Mouse (Mus musculus) limb, embryonic 14.5 days (tissue): ENCODE results near the gene Sstr3. TPM values are rescaled to one million over a fixed set of nuclear protein-coding genes. Genes with fewer than 3 reads are reported as not detected.

Source experiments
- ATAC-seq: fragments of 200-750 bp; cut with Nextera tagmentation; 2 replicates; pipeline ENCODE4 v1.8.0; 2017; ENCODE audit warnings: low read depth, moderate number of reproducible peaks, moderate TSS enrichment; ENCODE audit not compliant: low FRiP score
- DNase-seq: peaks from one replicate; pipeline ENCODE4 v3.0.0-alpha.2; 2015; ENCODE audit warnings: low spot score
- H3K27ac ChIP-seq: fragments of 300-500 bp; sonication (generic); replicated peaks from 2 replicates; pipeline ENCODE4 v1.5.1; 2014; ENCODE audit warnings: low read depth, mild to moderate bottlenecking, low read length, moderate library complexity, mixed read lengths
- H3K27me3 ChIP-seq: fragments of 300-500 bp; sonication (generic); 2 replicates; pipeline ENCODE4 v1.6.1; 2014; ENCODE audit warnings: low read length, mixed read lengths; ENCODE audit not compliant: control insufficient read depth, insufficient read depth
- H3K36me3 ChIP-seq: fragments of 300-500 bp; sonication (generic); 2 replicates; pipeline ENCODE4 v1.6.1; 2014; ENCODE audit warnings: mild to moderate bottlenecking, low read length, moderate library complexity, mixed read lengths; ENCODE audit not compliant: control insufficient read depth, insufficient read depth
- H3K4me1 ChIP-seq: fragments of 300-500 bp; sonication (generic); 2 replicates; pipeline ENCODE4 v1.6.1; 2014; ENCODE audit warnings: antibody characterized with exemption, low read length, mixed read lengths; ENCODE audit not compliant: control insufficient read depth, insufficient read depth
- H3K4me2 ChIP-seq: fragments of 300-500 bp; sonication (generic); replicated peaks from 2 replicates; pipeline ENCODE4 v1.6.1; 2014; ENCODE audit warnings: low read depth, mild to moderate bottlenecking, low read length, moderate library complexity; ENCODE audit not compliant: severe bottlenecking
- H3K4me3 ChIP-seq: fragments of 300-500 bp; sonication (generic); replicated peaks from 2 replicates; pipeline ENCODE4 v1.5.1; 2014; ENCODE audit warnings: low read length
- H3K9ac ChIP-seq: fragments of 300-500 bp; sonication (generic); 2 replicates; pipeline ENCODE4 v1.6.1; 2014; ENCODE audit warnings: mild to moderate bottlenecking, low read depth, low read length, moderate library complexity; ENCODE audit not compliant: severe bottlenecking
- H3K9me3 ChIP-seq: fragments of 300-500 bp; sonication (generic); 2 replicates; pipeline ENCODE4 v1.6.1; 2016; ENCODE audit warnings: low read length; ENCODE audit not compliant: control insufficient read depth
- POLR2A ChIP-seq: fragments of 200-500 bp; IDR thresholded peaks from 2 replicates; pipeline ENCODE4 v1.8.0; 2012; ENCODE audit warnings: inconsistent platforms, mild to moderate bottlenecking, moderate library complexity, borderline replicate concordance; ENCODE audit not compliant: insufficient read depth, insufficient read length; ENCODE audit errors: extremely low read depth
- WGBS: fragments of 180-500 bp; shearing (Covaris S2); extraction: QIAGEN DNeasy Blood & Tissue Kit; methylation state at CpG from one replicate; pipeline ENCODE4 v1.1.7; 2014; 5-methylcytosine and 5-hydroxymethylcytosine counted together
- polyA plus RNA-seq, 2 experiments: library from polyadenylated mRNA; depleted of rRNA in 1 of 2; stranded (reverse) in 1 of 2; unstranded in 1 of 2; fragments of >200 nt; fragmentation: Nextera tagmentation in 1 of 2; extraction: Ambion mirVana in 1 of 2; gene quantifications; 2 replicates each; pipeline versions ENCODE4 v1.2.1 to v1.2.3; 2012 to 2014

The Sstr3 gene
- polyA plus RNA-seq, 2 experiments: 0.05 TPM; not detected in 1

GRCm38 (mm10) chr15:78521892-78522291, 22.6 kb downstream of the Sstr3 start:
- no peak overlapping the region for H3K9ac ChIP-seq
- no peaks in the 10 kb centered on the region for H3K27me3 ChIP-seq
- no peak for TF ChIP-seq POLR2A
- H3K36me3 ChIP-seq: peaks cover 9% of the 10 kb centered on the region
- H3K9me3 ChIP-seq: no peaks in the 10 kb centered on the region
- H3K4me3 ChIP-seq: no peak overlapping the region
- no peak overlapping the region for H3K27ac ChIP-seq
- WGBS: 80% methylated on average over 6 of the region's 6 CpGs
- no peak for ATAC-seq
- H3K4me2 ChIP-seq: no peak overlapping the region
- no peak for DNase-seq
- peaks cover 4% of the 10 kb centered on the region; the same call in 1 of the 2 replicates for H3K4me1 ChIP-seq

- H3K27ac ChIP-seq: no peak overlapping the region
- no peak overlapping the region for H3K9ac ChIP-seq
- no peak overlapping the region for H3K4me3 ChIP-seq
- TF ChIP-seq POLR2A: no peak
- no peaks in the 10 kb centered on the region for H3K27me3 ChIP-seq
- H3K36me3 ChIP-seq: peaks cover 9% of the 10 kb centered on the region
- no peak for ATAC-seq
- no peaks in the 10 kb centered on the region for H3K9me3 ChIP-seq
- no peak overlapping the region for H3K4me2 ChIP-seq
- no peak for DNase-seq
- H3K4me1 ChIP-seq: peaks cover 4% of the 10 kb centered on the region; the same call in 1 of the 2 replicates
- WGBS: 63% methylated on average over 8 of the region's 8 CpGs
Measured at GRCm38 (mm10) chr15:78521331-78521730, 23.2 kb downstream of the Sstr3 start.

DNA sequence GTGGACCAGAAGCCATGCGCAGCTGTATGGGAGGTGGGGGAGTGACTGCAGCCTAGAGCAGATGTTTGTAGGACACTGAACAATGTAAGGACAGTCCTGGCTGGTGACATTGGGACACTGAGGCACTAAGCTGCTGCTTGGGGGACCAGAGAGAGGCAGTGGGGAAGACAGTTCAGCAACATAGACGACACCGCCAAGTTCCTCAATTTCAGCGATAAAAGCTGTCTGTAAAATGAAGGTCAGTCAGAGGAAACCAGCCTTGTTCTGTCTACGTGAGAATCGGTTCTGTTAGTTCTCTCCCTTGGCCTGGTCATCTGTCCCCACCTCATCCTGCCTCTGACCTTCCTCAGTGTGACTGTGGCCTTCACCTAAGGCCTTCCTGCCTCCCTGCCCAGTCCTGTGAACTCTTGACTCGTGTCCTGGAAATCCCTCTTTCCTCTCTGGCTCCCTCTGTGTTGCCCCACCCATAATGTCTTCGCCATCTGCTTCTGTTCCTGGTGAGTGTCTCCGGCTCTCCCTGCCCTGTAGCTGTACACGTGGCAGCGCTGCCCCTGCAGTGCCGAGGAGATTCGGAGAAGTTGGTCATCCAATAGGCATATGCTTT, 24.3 kb downstream of the Sstr3 start:
- no peak for DNase-seq
- WGBS: 73% methylated on average over 13 of the region's 13 CpGs

DNA sequence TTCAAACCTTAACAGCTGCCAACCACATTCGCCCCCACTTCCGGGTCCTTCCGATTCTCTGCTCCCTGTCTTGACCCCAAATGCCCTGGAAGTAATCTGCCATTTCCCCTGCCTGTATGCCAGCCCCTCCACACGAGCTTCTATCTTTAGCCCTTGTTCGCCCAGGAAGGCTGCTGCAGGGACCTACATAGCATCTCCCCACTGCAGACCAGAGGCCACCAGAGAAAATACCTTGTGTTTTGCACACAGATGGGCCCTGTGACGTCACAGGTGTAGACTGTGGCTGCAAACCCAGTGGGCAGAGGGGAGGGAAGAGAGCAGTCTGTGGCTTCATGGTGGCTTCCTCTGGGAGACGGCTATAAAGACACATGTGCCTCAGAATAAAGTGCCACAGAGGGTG, 26.3 kb downstream of the Sstr3 start:
- no peak for TF ChIP-seq POLR2A
- Histone ChIP-seq H3K4me1 (peaks cover 18% of the 10 kb centered on the region), H3K36me3 (no peaks in the 10 kb centered on the region), H3K27ac (no peak overlapping the region), H3K27me3 (no peaks in the 10 kb centered on the region), H3K4me3 (no peak overlapping the region), H3K9ac (no peak overlapping the region), H3K9me3 (no peaks in the 10 kb centered on the region), H3K4me2 (no peak overlapping the region)
- ATAC-seq (no peak), DNase-seq (no peak)
- 47% methylated on average over 7 of the region's 7 CpGs for WGBS

More for the DNA sequence above, 24.3 kb downstream of the Sstr3 start:
- H3K4me1 ChIP-seq: peaks cover 11% of the 10 kb centered on the region
- H3K27me3 ChIP-seq: no peaks in the 10 kb centered on the region
- H3K9ac ChIP-seq: no peak overlapping the region
- no peak overlapping the region for H3K4me2 ChIP-seq
- H3K36me3 ChIP-seq: peaks cover 5% of the 10 kb centered on the region; the same call in 1 of the 2 replicates
- no peak for ATAC-seq
- no peak for TF ChIP-seq POLR2A
- no peak overlapping the region for H3K27ac ChIP-seq
- no peak overlapping the region for H3K4me3 ChIP-seq
- no peaks in the 10 kb centered on the region for H3K9me3 ChIP-seq

- no peak for ATAC-seq
- WGBS: 71% methylated on average over 6 of the region's 6 CpGs
- TF ChIP-seq POLR2A: no peak
Measured at GRCm38 (mm10) chr15:78515759-78516158, 28.7 kb downstream of the Sstr3 start.

More at GRCm38 (mm10) chr15:78515759-78516158, 28.7 kb downstream of the Sstr3 start:
- no peaks in the 10 kb centered on the region for H3K27me3 ChIP-seq
- no peak overlapping the region for H3K27ac ChIP-seq
- no peak overlapping the region for H3K4me3 ChIP-seq
- peaks cover 18% of the 10 kb centered on the region for H3K4me1 ChIP-seq
- no peaks in the 10 kb centered on the region for H3K36me3 ChIP-seq
- no peak for DNase-seq
- H3K4me2 ChIP-seq: no peak overlapping the region
- H3K9ac ChIP-seq: no peak overlapping the region
- no peaks in the 10 kb centered on the region for H3K9me3 ChIP-seq
